Mouse (Mus musculus) neural tube, embryonic 14.5 days (tissue): ENCODE measurements around the gene Gm37240. TPM values are rescaled to one million over a fixed set of nuclear protein-coding genes. Genes with fewer than 3 reads are reported as not detected.
A peak's percentile ranks its signal among the peaks of the same experiment; 100 is the strongest.

Source experiments
- ATAC-seq: fragments of 200-750 bp; cut with Nextera tagmentation; 2 replicates; pipeline ENCODE4 v1.8.0; 2017; ENCODE audit warnings: low read depth, mild to moderate bottlenecking, moderate TSS enrichment, moderate library complexity
- H3K27ac ChIP-seq: fragments of 300-500 bp; sonication (generic); 2 replicates; pipeline ENCODE4 v1.5.1; 2014; ENCODE audit warnings: low read depth, mild to moderate bottlenecking, control low read depth, low read length, moderate library complexity, mixed read lengths
- H3K27me3 ChIP-seq: fragments of 300-500 bp; sonication (generic); 2 replicates; pipeline ENCODE4 v1.6.1; 2014; ENCODE audit warnings: low read length; ENCODE audit not compliant: control insufficient read depth, insufficient read depth
- H3K36me3 ChIP-seq: fragments of 300-500 bp; sonication (generic); 2 replicates; pipeline ENCODE4 v1.6.1; 2014; ENCODE audit warnings: low read length, mixed read lengths; ENCODE audit not compliant: control insufficient read depth, insufficient read depth
- H3K4me1 ChIP-seq: fragments of 300-500 bp; sonication (generic); 2 replicates; pipeline ENCODE4 v1.6.1; 2014; ENCODE audit warnings: low read length; ENCODE audit not compliant: control insufficient read depth, insufficient read depth
- H3K4me2 ChIP-seq: fragments of 300-500 bp; sonication (generic); 2 replicates; pipeline ENCODE4 v1.6.1; 2014; ENCODE audit warnings: mild to moderate bottlenecking, low read depth, low read length, control low read depth
- H3K4me3 ChIP-seq: fragments of 300-500 bp; sonication (generic); 2 replicates; pipeline ENCODE4 v1.5.1; 2014; ENCODE audit warnings: low read depth, low read length, control low read depth, mixed read lengths
- H3K9ac ChIP-seq: fragments of 300-500 bp; sonication (generic); replicated peaks from 2 replicates; pipeline ENCODE4 v1.6.1; 2014; ENCODE audit warnings: low read depth, mild to moderate bottlenecking, control low read depth, low read length, mixed read lengths
- H3K9me3 ChIP-seq: fragments of 300-500 bp; sonication (generic); 2 replicates; pipeline ENCODE4 v1.6.1; 2016; ENCODE audit warnings: low read length; ENCODE audit not compliant: control insufficient read depth
- WGBS: fragments of 180-500 bp; shearing (Covaris S2); extraction: QIAGEN DNeasy Blood & Tissue Kit; methylation state at CpG from one replicate; pipeline ENCODE4 v1.1.7; 2014; 5-methylcytosine and 5-hydroxymethylcytosine counted together
- polyA plus RNA-seq: library from polyadenylated mRNA; unstranded; fragments of >200 nt; fragmentation: Nextera tagmentation; extraction: Ambion mirVana; gene quantifications from 2 replicates; pipeline ENCODE4 v1.2.1, GENCODE M21; 2014

Gene Gm37240
- polyA plus RNA-seq, 1 experiment from 2014 or later, result not detected

- Histone ChIP-seq H3K36me3 (no peaks in the 10 kb centered on the region), H3K4me1 (no peaks in the 10 kb centered on the region), H3K27me3 (no peaks in the 10 kb centered on the region), H3K27ac (no peak overlapping the region), H3K4me3 (no peak overlapping the region), H3K9me3 (no peaks in the 10 kb centered on the region), H3K9ac (no peak overlapping the region), H3K4me2 (no peak overlapping the region)
- ATAC-seq, result no peak
- WGBS, result 86% methylated on average over 6 of the region's 6 CpGs
These were observed 42.0 kb downstream of the Gm37240 start for GRCm38 (mm10) chr3:85845341-85845740.

DNA sequence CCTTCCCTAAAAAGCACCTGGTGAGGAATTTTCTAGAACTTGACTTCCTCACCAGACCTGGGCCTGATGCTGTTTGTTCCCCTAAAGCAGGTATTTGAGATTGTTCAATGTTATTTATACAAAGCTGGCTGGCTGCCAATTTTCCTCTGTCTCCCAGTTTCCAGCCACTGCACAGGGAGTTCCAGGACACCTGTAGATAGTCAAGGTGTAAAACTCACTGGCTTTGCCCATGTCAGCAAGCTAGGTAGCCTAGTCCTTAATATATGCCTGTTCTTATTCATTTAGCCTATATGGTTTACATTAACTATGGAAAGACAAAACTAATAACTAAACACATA lies 44.5 kb downstream of the Gm37240 start:
- no peaks in the 10 kb centered on the region for H3K9me3 ChIP-seq
- H3K36me3 ChIP-seq, result no peaks in the 10 kb centered on the region
- ATAC-seq, result no peak
- no peak overlapping the region for H3K4me3 ChIP-seq
- no peak overlapping the region for H3K9ac ChIP-seq
- H3K4me1 ChIP-seq, result no peaks in the 10 kb centered on the region
- H3K27ac ChIP-seq, result no peak overlapping the region
- H3K4me2 ChIP-seq, result no peak overlapping the region
- no peaks in the 10 kb centered on the region for H3K27me3 ChIP-seq

DNA sequence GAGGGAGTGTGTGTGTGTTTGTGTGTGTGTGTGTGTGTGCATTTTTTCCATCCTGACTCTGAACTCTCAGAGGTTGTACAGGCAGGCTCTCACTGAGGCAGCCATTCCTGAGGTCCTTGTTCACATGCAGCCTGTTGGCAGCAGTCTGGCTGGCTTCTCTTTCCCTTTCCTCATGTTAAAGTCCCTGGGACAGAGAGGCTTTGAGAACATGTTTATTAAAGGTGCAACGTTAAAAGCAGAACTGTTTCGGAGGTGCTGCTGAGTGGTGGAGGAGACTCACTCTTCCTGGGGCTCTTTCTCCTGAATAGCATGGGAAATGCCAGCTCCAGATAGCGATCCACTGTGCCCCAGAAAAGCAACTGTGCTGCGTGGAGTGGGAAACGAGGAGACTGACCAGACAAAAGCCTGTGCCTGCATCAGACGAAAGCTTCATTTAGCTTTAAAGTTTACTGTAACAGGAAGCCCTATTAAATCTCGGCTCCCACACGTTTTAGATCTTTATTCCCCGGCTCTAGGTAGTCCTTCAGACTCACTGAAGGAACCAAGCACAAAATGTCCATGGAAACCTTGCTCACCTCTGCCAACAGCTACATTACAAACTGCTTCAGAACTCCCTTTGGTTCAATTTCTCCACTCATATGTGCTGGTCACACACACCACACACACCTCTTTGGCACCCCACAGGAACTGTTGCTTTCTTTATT lies 45.0 kb downstream of the Gm37240 start:
- Histone ChIP-seq H3K9me3 (no peaks in the 10 kb centered on the region), H3K36me3 (no peaks in the 10 kb centered on the region), H3K9ac (no peak overlapping the region), H3K27me3 (no peaks in the 10 kb centered on the region), H3K4me3 (no peak overlapping the region), H3K4me2 (no peak overlapping the region), H3K4me1 (no peaks in the 10 kb centered on the region), H3K27ac (0 out of 2 replicates have a peak overlapping the region, but pooled peaks have one; percentile 12)
- no peak for ATAC-seq
- 59% methylated on average over 9 of the region's 9 CpGs for WGBS

DNA sequence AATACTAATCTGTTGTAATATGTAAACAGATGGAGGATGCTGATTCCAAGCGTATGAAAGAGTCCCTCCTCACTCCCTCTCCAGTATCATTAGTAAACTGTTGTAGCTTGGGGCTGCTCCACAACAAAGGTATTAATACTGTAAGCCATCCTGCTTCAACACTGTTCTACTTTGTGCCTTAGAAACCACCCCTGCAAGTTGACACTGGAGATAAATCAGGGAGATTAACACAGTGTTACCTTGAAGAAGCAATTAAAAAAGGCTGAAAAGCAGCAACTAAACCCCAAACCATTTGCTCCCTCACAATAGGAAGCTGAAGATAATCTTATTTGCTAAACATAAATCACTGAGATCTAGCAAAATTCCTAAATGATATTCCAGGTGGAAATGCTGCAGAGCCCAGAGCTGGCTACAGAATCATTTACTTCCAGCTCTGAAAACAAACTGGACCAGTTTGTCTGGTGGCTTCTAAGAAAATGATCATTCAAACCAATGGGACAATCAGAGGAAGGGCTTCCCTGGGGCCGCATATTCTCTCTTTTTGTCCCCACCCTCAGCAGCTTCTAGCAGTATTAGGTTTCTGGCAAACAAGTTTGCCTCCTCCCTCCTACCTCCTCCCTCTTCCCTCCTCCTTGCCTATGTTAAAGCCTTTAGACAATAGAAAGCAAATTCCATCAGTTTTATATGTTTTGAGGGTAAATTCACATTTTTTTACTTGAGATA lies 45.7 kb downstream of the Gm37240 start:
- no peaks in the 10 kb centered on the region for H3K9me3 ChIP-seq
- no peak overlapping the region for H3K4me2 ChIP-seq
- no peaks in the 10 kb centered on the region for H3K4me1 ChIP-seq
- no peaks in the 10 kb centered on the region for H3K36me3 ChIP-seq
- 26% methylated on average over 2 of the region's 2 CpGs for WGBS
- ATAC-seq, result no peak
- H3K4me3 ChIP-seq, result no peak overlapping the region
- no peak overlapping the region for H3K9ac ChIP-seq
- no peak overlapping the region; the same call in 1 of the 2 replicates for H3K27ac ChIP-seq
- H3K27me3 ChIP-seq, result no peaks in the 10 kb centered on the region

- Histone ChIP-seq H3K27me3 (no peaks in the 10 kb centered on the region), H3K4me1 (no peaks in the 10 kb centered on the region), H3K36me3 (no peaks in the 10 kb centered on the region), H3K4me2 (no peak overlapping the region), H3K9ac (no peak overlapping the region), H3K27ac (no peak overlapping the region), H3K9me3 (no peaks in the 10 kb centered on the region), H3K4me3 (no peak overlapping the region)
- ATAC-seq, result no peak
- 89% methylated on average over 1 of the region's 1 CpGs for WGBS
These were observed 53.7 kb downstream of the Gm37240 start for GRCm38 (mm10) chr3:85833627-85834026.

DNA sequence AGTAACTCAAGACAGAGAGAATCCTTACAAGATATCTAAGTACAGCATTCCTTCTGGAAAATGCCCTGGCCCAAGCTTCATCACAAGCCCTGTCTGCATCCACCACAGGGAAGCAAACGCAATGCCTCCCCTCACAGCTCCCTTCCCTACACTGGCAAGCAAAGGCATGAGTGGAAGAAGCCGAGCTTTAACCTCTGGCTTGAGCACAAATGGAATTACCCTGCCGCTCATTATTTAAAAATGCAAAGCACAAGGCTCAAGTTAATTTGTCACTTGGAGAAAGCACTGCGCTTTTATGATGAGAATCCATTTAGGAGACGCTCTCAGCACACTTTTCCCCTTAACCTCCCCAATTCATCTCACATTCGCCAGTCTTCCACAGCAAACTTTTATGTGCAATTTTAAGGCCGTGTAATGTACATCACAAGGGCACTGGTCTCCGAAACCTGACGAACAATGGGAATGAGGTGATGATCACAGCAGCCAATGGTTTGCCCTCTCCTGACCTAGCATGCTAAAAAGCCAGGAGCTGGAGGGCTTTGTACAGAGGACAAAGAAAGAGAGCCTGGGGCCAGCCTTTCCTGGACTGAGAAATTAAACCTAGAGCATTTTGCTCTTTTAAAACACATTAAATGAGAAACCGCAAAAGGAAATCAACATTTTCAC lies 54.7 kb downstream of the Gm37240 start:
- H3K4me3 ChIP-seq, result no peak overlapping the region
- no peak overlapping the region for H3K9ac ChIP-seq
- ATAC-seq, result no peak
- H3K27ac ChIP-seq, result no peak overlapping the region
- no peaks in the 10 kb centered on the region for H3K36me3 ChIP-seq
- no peaks in the 10 kb centered on the region for H3K27me3 ChIP-seq
- WGBS, result 30% methylated on average over 10 of the region's 10 CpGs
- no peak overlapping the region for H3K4me2 ChIP-seq
- H3K9me3 ChIP-seq, result no peaks in the 10 kb centered on the region
- 0 out of 2 replicates have a peak, but pooled peaks cover 4% of the 10 kb centered on the region for H3K4me1 ChIP-seq

DNA sequence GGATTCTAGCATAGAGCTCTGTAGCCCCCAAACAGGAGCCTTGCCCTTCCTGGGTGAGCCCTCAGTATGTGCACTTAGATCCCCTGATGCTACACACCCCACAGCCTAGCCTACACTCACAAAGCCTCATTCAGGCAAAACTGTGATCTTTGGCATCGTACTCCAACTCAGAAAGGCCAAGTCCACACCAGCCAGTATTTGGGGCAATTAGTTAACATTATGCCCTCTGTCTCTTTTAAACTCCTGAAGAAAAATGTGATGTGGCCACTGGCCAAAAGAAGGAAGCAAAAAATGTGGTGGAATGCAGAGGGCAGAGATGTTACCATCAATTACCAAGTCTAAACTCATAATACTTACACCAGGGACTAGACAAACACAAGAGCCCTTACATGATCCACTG lies 55.5 kb downstream of the Gm37240 start:
- no peak overlapping the region for H3K4me2 ChIP-seq
- 74% methylated on average over 1 of the region's 1 CpGs for WGBS
- H3K4me1 ChIP-seq, result 0 out of 2 replicates have a peak, but pooled peaks cover 4% of the 10 kb centered on the region
- H3K27me3 ChIP-seq, result no peaks in the 10 kb centered on the region
- ATAC-seq, result no peak
- no peak overlapping the region for H3K9ac ChIP-seq
- no peaks in the 10 kb centered on the region for H3K36me3 ChIP-seq
- no peaks in the 10 kb centered on the region for H3K9me3 ChIP-seq
- H3K27ac ChIP-seq, result no peak overlapping the region
- no peak overlapping the region for H3K4me3 ChIP-seq

GRCm38 (mm10) chr3:85829047-85829446 lies 58.3 kb downstream of the Gm37240 start:
- no peak overlapping the region for H3K9ac ChIP-seq
- 66% methylated on average over 4 of the region's 4 CpGs for WGBS
- H3K4me1 ChIP-seq, result 0 out of 2 replicates have a peak, but pooled peaks cover 4% of the 10 kb centered on the region
- no peak overlapping the region for H3K4me2 ChIP-seq
- no peaks in the 10 kb centered on the region for H3K36me3 ChIP-seq
- no peak for ATAC-seq
- H3K9me3 ChIP-seq, result no peaks in the 10 kb centered on the region
- H3K27me3 ChIP-seq, result no peaks in the 10 kb centered on the region
- no peak overlapping the region for H3K27ac ChIP-seq
- H3K4me3 ChIP-seq, result no peak overlapping the region

DNA sequence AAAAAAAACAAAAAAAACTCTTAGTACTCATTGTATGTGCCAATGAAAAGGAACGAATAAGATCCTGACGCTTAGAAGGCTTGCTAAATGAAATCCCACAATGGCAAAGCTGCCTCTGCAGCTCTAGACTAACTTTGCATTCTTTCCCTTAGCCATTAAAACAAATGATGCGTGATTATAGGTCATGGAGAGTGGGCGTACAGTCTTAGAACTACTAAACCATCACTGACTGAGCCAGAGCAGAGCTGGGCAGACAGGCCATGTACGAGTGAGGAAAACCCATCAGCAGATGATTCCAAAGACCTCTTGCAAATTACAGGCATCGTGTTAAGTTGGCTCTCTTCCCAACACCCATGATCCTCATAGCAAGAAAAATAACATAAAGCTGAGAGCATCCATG lies 59.5 kb downstream of the Gm37240 start:
- H3K4me2 ChIP-seq, result no peak overlapping the region
- no peak overlapping the region for H3K4me3 ChIP-seq
- ATAC-seq, result no peak
- 0 out of 2 replicates have a peak, but pooled peaks cover 4% of the 10 kb centered on the region for H3K4me1 ChIP-seq
- 32% methylated on average over 6 of the region's 6 CpGs for WGBS
- H3K27ac ChIP-seq, result no peak overlapping the region
- H3K9me3 ChIP-seq, result no peaks in the 10 kb centered on the region
- H3K36me3 ChIP-seq, result no peaks in the 10 kb centered on the region
- H3K9ac ChIP-seq, result no peak overlapping the region
- no peaks in the 10 kb centered on the region for H3K27me3 ChIP-seq
